Mouse (Mus musculus): Measurements from ENCODE around the gene Syngr2. TPM values are rescaled to one million over a fixed set of nuclear protein-coding genes. Genes with fewer than 3 reads are reported as not detected.
"Not testable (repeated sequence)": the region's sequence is repeated elsewhere in the genome, so short reads cannot be mapped to it uniquely, and the experiment has no call there.

The Syngr2 gene
- polyA plus RNA-seq, 1 experiment from 2014 or later = 27.7 TPM

DNA sequence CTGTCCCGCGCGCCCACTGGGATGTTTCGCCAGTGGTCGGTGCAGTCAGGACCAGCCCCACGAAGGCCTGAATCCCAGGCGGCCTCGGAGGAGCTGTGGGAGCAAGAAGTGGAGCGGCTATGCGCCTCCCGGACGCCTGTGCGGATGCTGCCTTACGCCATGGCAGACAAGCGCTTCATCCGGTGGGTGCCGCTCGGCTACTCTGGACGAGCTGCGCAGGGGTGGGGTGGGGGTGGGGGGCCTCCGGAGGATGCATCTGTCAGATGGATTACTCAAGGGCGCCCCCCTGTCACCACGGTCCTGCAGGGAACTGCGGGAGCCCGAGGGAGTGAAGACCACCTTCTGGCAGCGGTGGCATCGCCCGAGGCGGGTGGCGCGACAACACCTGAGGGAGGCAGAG is 26.4 kb upstream of the Syngr2 start:
- H3K27ac ChIP-seq (replicated peaks) = peak overlapping the region; percentile 71
- H3K4me3 ChIP-seq = peak overlapping the region; percentile 56
- no peaks in the 10 kb centered on the region for H3K36me3 ChIP-seq (replicated peaks)
- WGBS = 3% methylated on average over 31 of the region's 31 CpGs
- DNase-seq (ENCODE audit: low spot score) = peak; percentile 82
- no peaks in the 10 kb centered on the region for H3K9me3 ChIP-seq
- peaks cover 57% of the 10 kb centered on the region for H3K4me1 ChIP-seq
- peaks cover 62% of the 10 kb centered on the region for H3K27me3 ChIP-seq (replicated peaks; ENCODE audit: low read depth, poor library complexity, severe bottlenecking)

DNA sequence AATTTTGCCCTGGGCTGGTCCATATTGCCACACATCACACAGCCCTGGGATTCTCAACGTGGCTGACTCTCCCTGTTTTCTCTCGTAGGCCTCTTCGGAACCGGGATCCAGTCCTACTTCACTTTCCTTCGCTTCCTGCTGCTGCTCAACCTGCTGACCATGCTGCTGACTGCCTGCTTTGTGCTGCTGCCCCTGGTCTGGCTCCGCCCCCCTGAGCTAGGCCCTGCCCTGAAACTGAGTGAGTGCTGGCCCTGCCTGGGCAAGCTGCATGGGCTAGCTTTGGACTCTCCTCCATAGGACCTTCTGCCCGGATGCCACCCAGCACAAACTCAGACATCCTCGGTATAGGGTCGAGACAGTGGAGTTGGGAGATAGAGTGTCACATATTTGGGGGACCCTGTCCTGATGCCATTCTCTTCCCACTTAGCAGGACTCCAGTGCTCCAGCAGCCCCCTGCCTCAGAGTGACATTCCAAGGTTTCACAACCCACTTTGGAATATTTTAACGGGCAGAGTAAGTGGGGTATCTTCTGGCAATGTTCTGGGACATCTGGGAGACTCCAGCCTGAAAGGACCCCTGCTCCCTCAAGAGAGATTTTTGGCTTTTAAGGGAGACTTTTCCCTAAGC is 25.7 kb upstream of the Syngr2 start:
- H3K9me3 ChIP-seq = no peaks in the 10 kb centered on the region
- H3K36me3 ChIP-seq (replicated peaks) = no peaks in the 10 kb centered on the region
- peaks cover 62% of the 10 kb centered on the region for H3K27me3 ChIP-seq (replicated peaks; ENCODE audit: low read depth, poor library complexity, severe bottlenecking)
- H3K27ac ChIP-seq (replicated peaks) = peak overlapping the region; percentile 71
- peak; percentile 49 for DNase-seq (ENCODE audit: low spot score)
- 28% methylated on average over 10 of the region's 10 CpGs for WGBS
- peaks cover 50% of the 10 kb centered on the region for H3K4me1 ChIP-seq
- peak overlapping the region; percentile 56 for H3K4me3 ChIP-seq

DNA sequence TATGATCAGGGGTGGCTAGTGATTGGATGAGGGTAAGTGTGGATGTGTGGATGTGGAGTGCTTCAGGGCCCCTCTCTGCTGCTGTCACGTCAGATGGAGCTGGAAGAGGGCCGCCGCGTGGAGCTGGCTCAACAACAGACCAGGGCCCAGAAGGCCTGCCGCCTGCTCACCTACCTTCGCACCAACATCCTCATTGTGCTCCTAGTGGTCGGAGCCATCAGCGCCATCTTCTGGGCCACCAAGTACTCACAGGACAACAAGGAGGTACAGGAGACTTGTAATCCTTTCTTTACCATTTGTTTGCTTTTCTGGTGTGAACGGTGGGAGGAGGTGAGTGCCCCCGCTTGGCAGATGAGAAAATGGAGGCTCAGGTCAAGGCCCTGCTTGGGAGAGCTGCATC is 23.2 kb upstream of the Syngr2 start:
- peak; percentile 73 for DNase-seq (ENCODE audit: low spot score)
- H3K4me1 ChIP-seq = peaks cover 38% of the 10 kb centered on the region
- 7% methylated on average over 10 of the region's 10 CpGs for WGBS
- H3K36me3 ChIP-seq (replicated peaks) = no peaks in the 10 kb centered on the region
- H3K4me3 ChIP-seq = no peak overlapping the region
- 0 out of 2 replicates have a peak overlapping the region, but pooled peaks have one; percentile 25 for H3K27ac ChIP-seq (replicated peaks)
- peaks cover 64% of the 10 kb centered on the region for H3K27me3 ChIP-seq (replicated peaks; ENCODE audit: low read depth, poor library complexity, severe bottlenecking)
- no peaks in the 10 kb centered on the region for H3K9me3 ChIP-seq

DNA sequence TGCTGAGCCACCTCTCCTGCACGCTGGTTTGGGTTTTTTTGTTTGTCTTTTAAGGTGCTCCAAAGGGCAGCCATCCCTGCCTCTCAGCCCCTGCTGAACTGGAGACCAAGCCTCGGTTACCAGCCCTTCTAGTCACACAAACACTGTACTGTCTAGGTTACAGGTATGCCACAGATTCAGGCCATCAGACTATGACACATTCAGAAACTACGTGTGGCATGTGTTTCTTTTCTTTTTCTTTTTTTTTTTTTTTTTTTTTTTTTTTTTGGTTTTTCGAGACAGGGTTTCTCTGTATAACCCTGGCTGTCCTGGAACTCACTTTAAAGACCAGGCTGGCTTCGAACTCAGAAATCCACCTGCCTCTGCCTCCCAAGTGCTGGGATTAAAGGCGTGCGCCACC is 21.0 kb upstream of the Syngr2 start:
- DNase-seq (ENCODE audit: low spot score); H3K27ac ChIP-seq (replicated peaks); H3K36me3 ChIP-seq (replicated peaks); H3K4me3 ChIP-seq; H3K9me3 ChIP-seq: not testable (repeated sequence)
- H3K4me1 ChIP-seq = peaks cover 29% of the 10 kb centered on the region
- H3K27me3 ChIP-seq (replicated peaks; ENCODE audit: low read depth, poor library complexity, severe bottlenecking) = peaks cover 62% of the 10 kb centered on the region
- WGBS = 78% methylated on average over 7 of the region's 7 CpGs

DNA sequence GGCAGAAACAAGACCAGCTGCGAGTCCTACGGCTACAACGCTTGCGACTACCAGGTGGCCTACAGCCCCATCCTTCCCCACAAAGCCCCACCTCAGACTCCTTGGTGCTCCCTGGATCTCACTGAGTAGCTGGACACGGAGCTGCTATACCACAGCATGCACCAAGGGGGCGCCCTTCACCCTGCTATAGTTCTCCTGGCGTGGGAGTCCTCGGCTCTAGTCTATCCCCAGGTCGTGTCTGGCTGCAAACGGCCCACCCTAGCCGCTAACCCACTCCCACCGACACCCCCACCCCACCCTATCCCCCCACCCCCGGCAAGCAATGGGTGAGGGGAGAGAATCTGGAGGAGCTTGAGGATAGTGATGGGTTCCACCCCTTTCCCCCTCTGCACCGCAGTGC is 19.2 kb upstream of the Syngr2 start:
- peak overlapping the region; percentile 25; the same call in 1 of the 2 replicates for H3K27ac ChIP-seq (replicated peaks)
- no peaks in the 10 kb centered on the region for H3K36me3 ChIP-seq (replicated peaks)
- DNase-seq (ENCODE audit: low spot score) = peak; percentile 78
- H3K27me3 ChIP-seq (replicated peaks; ENCODE audit: low read depth, poor library complexity, severe bottlenecking) = peaks cover 45% of the 10 kb centered on the region
- peaks cover 32% of the 10 kb centered on the region for H3K4me1 ChIP-seq
- H3K4me3 ChIP-seq = peak overlapping the region; percentile 40
- WGBS = 6% methylated on average over 14 of the region's 14 CpGs
- no peaks in the 10 kb centered on the region for H3K9me3 ChIP-seq

DNA sequence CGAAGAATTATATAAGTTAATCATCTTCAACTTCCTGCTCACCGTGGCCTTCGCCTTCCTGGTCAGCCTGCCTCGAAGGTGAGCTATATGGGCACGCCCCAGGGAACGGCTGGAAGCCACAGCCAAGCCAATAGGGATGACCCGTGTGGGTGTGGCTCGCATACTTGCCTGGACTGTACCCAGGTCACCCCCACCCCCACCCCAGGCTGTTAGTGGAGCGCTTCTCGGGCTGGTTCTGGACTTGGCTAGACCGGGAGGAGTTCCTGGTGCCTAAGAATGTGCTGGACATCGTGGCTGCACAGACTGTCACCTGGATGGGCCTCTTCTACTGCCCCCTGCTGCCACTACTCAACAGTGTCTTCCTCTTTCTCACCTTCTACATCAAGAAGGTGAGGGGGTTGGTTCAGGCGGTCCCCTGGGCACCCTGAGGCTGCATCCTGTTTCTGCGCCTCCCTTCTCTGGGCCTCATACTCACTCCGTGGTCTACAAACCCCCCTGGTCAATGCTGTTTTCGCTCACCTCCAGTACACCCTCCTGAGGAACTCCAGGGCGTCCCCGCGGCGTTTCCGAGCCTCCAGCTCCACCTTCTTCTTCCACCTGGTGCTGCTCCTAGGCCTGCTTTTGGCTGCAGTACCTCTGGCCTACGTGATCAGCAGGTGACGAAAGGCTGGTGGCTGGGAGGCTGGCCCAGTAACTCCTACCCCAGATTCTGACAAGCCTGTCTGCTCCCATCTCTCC is 18.6 kb upstream of the Syngr2 start:
- Histone ChIP-seq H3K27me3 (replicated peaks; ENCODE audit: low read depth, poor library complexity, severe bottlenecking) (peaks cover 39% of the 10 kb centered on the region), H3K4me3 (peak overlapping the region; percentile 40), H3K4me1 (peaks cover 32% of the 10 kb centered on the region), H3K36me3 (replicated peaks) (no peaks in the 10 kb centered on the region), H3K27ac (replicated peaks) (peak overlapping the region; percentile 25; the same call in 1 of the 2 replicates), H3K9me3 (no peaks in the 10 kb centered on the region)
- 26% methylated on average over 23 of the region's 23 CpGs for WGBS
- no peak for DNase-seq (ENCODE audit: low spot score)

DNA sequence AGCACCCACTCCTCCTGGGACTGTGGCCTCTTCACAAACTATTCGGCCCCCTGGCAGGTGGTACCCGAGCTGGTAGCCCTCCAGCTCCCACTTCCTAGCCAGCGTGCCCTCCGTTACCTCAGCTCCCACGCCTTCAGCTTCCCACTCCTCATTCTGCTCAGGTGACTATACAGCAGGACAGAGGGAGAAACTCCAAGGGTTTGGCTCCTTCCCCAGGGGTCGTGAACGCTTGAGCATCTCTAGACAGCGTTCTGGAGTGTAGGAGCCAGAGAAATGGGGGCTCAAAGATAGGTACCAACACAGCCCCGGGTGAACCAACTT is 18.1 kb upstream of the Syngr2 start:
- H3K4me3 ChIP-seq = no peak overlapping the region
- peaks cover 38% of the 10 kb centered on the region for H3K27me3 ChIP-seq (replicated peaks; ENCODE audit: low read depth, poor library complexity, severe bottlenecking)
- peaks cover 35% of the 10 kb centered on the region for H3K4me1 ChIP-seq
- 82% methylated on average over 9 of the region's 9 CpGs for WGBS
- DNase-seq (ENCODE audit: low spot score) = no peak
- no peak overlapping the region for H3K27ac ChIP-seq (replicated peaks)
- no peaks in the 10 kb centered on the region for H3K9me3 ChIP-seq
- no peaks in the 10 kb centered on the region for H3K36me3 ChIP-seq (replicated peaks)

DNA sequence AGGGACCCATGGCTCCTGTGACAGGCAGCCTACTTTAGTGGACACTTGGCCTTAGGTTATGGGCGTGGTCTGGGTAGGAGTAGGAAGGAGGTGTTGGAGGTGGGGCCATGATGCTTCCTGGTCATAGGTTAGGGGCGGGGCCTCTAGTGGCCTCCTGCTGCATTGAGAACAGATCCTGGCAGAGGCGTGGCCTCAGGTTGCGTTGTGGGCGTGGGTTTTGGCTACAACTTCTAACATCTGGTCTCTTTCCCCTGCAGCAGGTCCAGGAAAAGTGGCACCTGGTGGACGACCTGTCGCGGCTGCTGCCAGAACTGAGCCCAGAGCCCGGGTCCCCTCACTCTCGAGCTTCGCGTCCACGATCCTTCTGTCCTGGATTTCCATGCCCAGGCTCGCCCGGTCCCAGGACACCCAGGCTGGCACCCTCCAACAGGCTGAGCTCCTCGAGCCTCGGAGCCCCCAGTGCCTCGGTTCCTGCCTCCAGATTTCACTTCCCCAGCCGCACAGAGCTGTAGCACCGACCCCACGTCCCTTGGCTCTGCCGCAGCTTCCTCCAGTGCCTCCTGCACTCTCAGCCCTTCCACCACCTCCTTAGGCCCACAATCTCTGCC is 17.1 kb upstream of the Syngr2 start:
- peak overlapping the region; percentile 57 for H3K27ac ChIP-seq (replicated peaks)
- peak; percentile 70 for DNase-seq (ENCODE audit: low spot score)
- 6% methylated on average over 22 of the region's 22 CpGs for WGBS

DNA sequence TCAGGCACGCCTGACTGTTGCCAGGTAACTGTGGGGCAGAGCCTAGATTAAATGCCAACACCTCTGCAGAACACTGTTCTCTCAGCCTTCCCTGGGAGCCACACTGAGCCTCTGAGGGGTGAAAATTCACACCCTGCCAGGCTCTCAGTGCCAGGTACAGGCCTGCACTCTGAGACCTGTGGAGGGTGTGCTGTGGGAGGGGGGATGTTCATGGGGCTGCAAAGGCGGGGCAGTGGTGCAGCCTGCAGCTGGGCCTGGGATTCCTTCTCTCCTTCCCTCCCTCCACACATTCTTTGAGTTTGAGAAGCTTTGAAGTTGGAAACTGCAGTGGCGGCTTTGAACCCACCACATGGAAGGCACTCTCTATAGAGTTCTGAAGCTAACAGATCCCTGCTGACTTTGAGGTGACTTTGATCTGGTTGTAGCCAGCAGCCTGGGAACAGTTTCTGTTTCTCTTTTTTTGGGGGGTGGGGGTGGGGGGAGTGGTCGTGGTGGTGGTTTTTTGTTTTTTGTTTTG is 15.4 kb upstream of the Syngr2 start:
- Histone ChIP-seq H3K27me3 (replicated peaks; ENCODE audit: low read depth, poor library complexity, severe bottlenecking) (peaks cover 46% of the 10 kb centered on the region), H3K36me3 (replicated peaks) (no peaks in the 10 kb centered on the region), H3K27ac (replicated peaks) (no peak overlapping the region), H3K9me3 (no peaks in the 10 kb centered on the region), H3K4me1 (peaks cover 57% of the 10 kb centered on the region), H3K4me3 (no peak overlapping the region)
- DNase-seq (ENCODE audit: low spot score) = no peak
- WGBS = 65% methylated on average over 4 of the region's 4 CpGs

More for the DNA sequence above, 17.1 kb upstream of the Syngr2 start:
- H3K4me3 ChIP-seq = peak overlapping the region; percentile 46
- no peaks in the 10 kb centered on the region for H3K9me3 ChIP-seq
- H3K36me3 ChIP-seq (replicated peaks) = no peaks in the 10 kb centered on the region
- H3K27me3 ChIP-seq (replicated peaks; ENCODE audit: low read depth, poor library complexity, severe bottlenecking) = peaks cover 38% of the 10 kb centered on the region
- peaks cover 40% of the 10 kb centered on the region for H3K4me1 ChIP-seq

DNA sequence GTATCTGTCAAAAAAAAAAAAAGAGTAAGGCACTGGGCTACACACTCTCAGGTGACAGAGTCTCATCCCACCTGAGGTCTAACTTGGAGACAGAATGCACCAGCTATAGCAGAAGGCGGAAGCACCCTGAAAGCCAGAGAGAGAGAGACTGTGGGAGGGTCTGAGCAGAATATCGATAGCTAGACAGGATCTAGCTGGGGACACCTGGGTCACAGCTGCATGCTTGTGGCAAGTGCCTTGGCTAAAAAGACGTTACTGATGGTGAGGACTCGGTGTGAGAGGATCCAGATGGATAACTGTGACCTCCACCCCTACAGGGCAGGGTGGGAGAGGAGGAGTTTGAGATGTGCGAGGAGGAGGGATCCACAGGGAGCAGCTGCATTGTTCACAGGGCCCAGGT is 12.5 kb upstream of the Syngr2 start:
- Histone ChIP-seq H3K4me3 (no peak overlapping the region), H3K9me3 (no peaks in the 10 kb centered on the region), H3K27me3 (replicated peaks; ENCODE audit: low read depth, poor library complexity, severe bottlenecking) (peaks cover 22% of the 10 kb centered on the region), H3K4me1 (peaks cover 48% of the 10 kb centered on the region), H3K36me3 (replicated peaks) (no peaks in the 10 kb centered on the region), H3K27ac (replicated peaks) (peak overlapping the region; percentile 54; the same call in 1 of the 2 replicates)
- no peak for DNase-seq (ENCODE audit: low spot score)
- 43% methylated on average over 5 of the region's 5 CpGs for WGBS

DNA sequence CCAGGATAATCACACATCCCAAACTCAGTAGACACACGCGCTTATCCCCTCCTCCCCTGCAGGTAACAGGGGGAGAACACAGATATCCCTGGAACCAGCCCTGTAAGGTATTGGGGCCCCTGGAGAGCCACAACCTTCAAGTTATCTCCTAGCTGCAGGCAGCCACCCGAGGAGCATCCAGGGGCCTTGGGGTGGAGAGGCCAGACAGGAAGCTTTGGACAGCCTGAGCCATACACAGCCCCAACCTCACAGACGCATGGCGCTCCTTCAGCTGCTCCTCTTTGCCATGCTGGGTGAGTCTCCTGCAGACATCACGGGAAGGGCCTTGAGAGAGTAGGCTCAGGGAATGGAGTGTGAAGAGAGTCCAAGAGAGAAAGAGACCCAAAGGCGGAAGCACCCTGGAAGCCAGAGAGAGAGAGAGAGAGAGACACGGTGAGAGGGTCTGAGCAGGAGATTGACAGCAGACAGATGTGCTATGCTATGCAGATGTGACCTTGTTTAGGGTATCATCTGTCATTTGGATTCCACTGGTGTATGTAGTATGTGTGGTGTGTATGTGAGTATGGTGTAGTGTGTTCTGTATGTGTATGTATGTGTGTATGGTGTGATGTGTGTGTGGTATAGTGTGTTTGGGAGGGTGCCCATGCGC is 11.8 kb upstream of the Syngr2 start, which contains the start of gene 6030468B19Rik:
Gene 6030468B19Rik, plus strand, starts transcription at position 150 of the 649 bp plus-strand sequence.
- 64% methylated on average over 9 of the region's 9 CpGs for WGBS
- H3K4me3 ChIP-seq = peak within 1 kb of the TSS; percentile 32; the same call in 1 of the 2 replicates
- peaks cover 41% of the 10 kb centered on the region for H3K4me1 ChIP-seq

DNA sequence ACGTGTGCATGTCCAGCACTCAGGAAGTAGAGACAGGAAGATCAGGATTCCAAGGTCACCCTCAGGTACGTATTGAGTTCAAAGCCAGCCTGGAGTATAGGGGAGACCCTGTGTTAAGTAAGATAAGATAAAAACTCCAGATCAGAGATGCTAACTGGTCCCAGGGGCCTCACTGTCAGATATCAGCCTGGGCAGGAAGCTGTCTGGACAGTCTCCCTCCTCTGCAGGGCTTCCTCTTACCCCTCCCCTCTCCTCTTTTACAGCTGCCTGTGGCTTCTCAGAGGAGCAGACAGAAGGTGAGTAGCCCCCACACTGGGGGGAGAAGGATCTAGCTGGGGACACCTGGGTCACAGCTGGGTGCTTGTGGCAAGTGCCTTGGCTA is 11.3 kb upstream of the Syngr2 start:
- H3K4me3 ChIP-seq = peak overlapping the region; percentile 32; the same call in 1 of the 2 replicates
- H3K27ac ChIP-seq (replicated peaks) = no peak overlapping the region; the same call in 1 of the 2 replicates

More for the DNA sequence above, 11.8 kb upstream of the Syngr2 start, which contains the start of gene 6030468B19Rik:
- Histone ChIP-seq H3K36me3 (replicated peaks) (no peaks in the 10 kb centered on the region), H3K27ac (replicated peaks) (peak within 1 kb of the TSS; percentile 54), H3K9me3 (no peaks in the 10 kb centered on the region), H3K27me3 (replicated peaks; ENCODE audit: low read depth, poor library complexity, severe bottlenecking) (peaks cover 15% of the 10 kb centered on the region)
- no peak for DNase-seq (ENCODE audit: low spot score)

More for the DNA sequence above, 11.3 kb upstream of the Syngr2 start:
- Histone ChIP-seq H3K9me3 (no peaks in the 10 kb centered on the region), H3K27me3 (replicated peaks; ENCODE audit: low read depth, poor library complexity, severe bottlenecking) (peaks cover 13% of the 10 kb centered on the region), H3K4me1 (peaks cover 39% of the 10 kb centered on the region), H3K36me3 (replicated peaks) (no peaks in the 10 kb centered on the region)
- 52% methylated on average over 2 of the region's 2 CpGs for WGBS
- no peak for DNase-seq (ENCODE audit: low spot score)

Data from embryonic facial prominence, embryonic 10.5 days (tissue).